Mouse (Mus musculus) gastrocnemius, postnatal 4 days (tissue): ENCODE measurements around the gene Golt1b. TPM values are rescaled to one million over a fixed set of nuclear protein-coding genes. Genes with fewer than 3 reads are reported as not detected.

Experiments
- DNase-seq, 2 experiments: peaks; one replicate each; pipeline ENCODE4 v3.0.0; 2021 to 2022; ENCODE audit warnings: low spot score in 2 of 2, mixed read lengths in 2 of 2
- total RNA-seq, 2 experiments: library from RNA; stranded (reverse); gene quantifications; 2 replicates each; pipeline ENCODE4 v1.2.3; 2021

Gene Golt1b
- total RNA-seq, 2 experiments from 2014 or later, result 38.8 to 41.6 TPM

GRCm38 (mm10) chr6:142381615-142382014 lies 5.4 kb upstream of the Golt1b start:
- no peak for DNase-seq

- DNase-seq, result no peak
Observed at GRCm38 (mm10) chr6:142384521-142384920, 2.5 kb upstream of the Golt1b start.

DNA sequence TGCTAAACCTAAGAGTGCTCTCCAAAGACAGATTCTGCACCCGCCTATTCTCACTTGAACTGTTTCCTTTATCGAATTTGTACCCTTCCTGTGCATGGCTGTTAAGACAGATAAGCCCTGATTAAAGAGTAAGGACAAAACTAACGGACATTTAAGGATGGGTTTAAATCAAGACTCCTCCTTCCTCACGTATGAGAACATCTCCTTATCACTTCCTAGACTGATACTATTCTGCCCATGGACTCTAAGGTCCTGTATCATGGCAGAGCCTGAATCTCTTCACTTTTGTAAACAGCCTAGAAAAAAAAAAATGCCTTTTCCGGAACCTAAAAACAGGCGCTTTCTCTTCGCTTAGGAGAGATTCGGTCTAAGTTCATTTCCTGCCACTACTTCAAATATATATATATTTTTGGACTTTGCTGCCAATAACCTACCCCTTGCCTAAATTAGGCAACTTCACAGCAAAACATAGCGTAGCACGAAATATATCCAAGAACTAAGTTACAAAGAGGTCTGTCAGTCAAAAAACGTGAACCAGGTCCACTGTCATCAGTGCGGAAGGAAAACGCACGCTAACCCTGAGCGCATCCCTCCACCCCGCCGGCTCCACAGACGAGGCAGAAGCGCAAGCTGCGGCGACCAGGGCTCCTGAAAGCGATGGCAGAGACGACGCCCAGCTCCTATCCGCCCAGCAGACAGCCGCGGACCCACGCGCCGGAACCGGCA lies 573 bp upstream of the Golt1b start:
- no peak for DNase-seq

DNA sequence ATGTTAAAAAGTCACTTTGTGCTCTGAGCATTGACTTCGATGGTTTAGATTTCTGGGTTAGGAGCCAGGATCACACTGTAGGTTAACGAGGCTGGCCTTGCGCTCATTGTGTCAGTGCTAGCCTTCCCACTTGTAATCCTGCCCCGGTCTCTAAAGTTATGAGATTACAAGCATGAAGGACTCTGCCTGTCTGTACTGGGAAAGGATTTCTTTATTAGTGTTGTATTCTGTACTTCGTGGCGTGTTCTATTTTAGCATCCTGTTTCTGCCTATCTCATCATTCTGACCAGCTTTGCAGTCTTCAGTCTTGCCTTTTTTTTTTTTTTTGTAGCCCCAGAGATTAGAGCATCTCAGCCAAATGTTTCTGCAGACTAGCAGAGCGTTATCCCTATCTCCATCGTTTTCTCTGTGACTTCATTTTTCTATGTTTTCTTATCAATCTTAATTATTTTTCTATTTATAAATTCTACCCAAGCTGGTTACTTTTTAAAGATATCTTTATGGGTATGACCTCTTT lies 792 bp downstream of the Golt1b start:
- DNase-seq, result no peak

- no peak for DNase-seq
Observed at GRCm38 (mm10) chr6:142389101-142389500, 2.1 kb downstream of the Golt1b start.

- DNase-seq, result no peak
Observed at GRCm38 (mm10) chr6:142392312-142392711, 5.3 kb downstream of the Golt1b start.

DNA sequence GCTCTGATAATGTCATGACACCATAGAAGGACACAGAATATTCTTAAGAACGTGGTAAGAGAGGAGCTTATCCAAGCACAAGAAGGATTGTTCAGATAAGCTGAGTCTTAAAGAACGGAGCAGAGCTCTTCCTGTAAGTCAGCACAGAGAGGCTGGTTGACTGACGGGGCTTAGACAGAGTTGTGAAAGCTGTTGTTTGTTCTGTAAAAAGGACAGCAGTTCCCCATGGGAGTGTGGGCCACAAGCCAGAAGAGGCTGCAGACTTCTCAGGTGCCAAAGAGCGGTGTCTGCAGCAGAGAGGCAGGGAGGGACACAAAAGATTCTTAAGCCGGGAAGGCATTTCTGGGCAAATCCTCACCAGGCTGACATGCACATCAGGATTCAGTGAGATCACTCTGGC lies 7.6 kb downstream of the Golt1b start:
- DNase-seq, result no peak

- no peak for DNase-seq
Observed at GRCm38 (mm10) chr6:142395756-142396155, 8.7 kb downstream of the Golt1b start.

GRCm38 (mm10) chr6:142411140-142411539 lies 24.1 kb downstream of the Golt1b start:
- no peak for DNase-seq

GRCm38 (mm10) chr6:142412906-142413491 lies 26.0 kb downstream of the Golt1b start, which contains the start of gene Spx:
Gene Spx, plus strand, starts transcription at chr6:142413441.
- DNase-seq, result no peak

DNA sequence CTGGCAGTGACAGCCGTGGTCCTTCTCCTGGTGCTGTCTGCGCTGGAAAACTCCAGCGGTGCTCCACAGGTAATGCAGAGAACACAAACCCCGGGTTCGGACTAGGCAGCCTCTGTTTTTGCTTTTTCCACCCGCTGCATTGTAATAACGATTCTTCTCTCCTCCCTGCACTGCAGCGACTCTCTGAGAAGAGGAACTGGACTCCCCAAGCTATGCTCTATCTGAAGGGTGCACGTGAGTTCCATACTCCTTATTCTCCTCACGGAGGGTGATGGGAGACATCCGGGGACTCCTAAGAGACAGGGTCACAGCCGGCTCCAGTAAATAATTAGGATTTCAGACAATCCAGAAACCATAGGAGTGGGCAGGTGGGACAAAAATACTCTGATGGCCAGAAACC lies 26.8 kb downstream of the Golt1b start:
- DNase-seq, result no peak

- no peak for DNase-seq
Observed at GRCm38 (mm10) chr6:142414597-142414996, 27.6 kb downstream of the Golt1b start.

- no peak for DNase-seq
Observed at GRCm38 (mm10) chr6:142424976-142425375, 38.0 kb downstream of the Golt1b start.

DNA sequence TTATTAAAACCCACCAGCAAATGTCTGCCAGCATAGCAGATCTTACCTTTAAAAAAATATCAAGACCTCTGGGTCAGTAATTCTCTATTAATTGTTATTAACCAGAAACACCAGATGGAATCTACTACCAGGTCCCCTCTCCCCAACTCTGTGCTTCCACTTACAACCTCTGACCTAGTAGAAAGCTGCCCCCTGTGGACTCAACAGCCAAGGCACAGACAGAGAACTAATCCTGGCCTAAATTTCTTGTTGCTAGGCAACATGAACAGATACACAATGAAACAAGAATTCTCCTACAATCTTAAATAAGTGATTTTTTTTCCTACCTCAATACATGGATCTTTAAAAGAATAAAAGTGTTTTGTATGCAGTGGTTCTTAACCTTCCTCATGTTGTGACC lies 42.1 kb downstream of the Golt1b start:
- DNase-seq, result no peak

- DNase-seq, result no peak
Observed at GRCm38 (mm10) chr6:142451381-142451780, 64.4 kb downstream of the Golt1b start.

DNA sequence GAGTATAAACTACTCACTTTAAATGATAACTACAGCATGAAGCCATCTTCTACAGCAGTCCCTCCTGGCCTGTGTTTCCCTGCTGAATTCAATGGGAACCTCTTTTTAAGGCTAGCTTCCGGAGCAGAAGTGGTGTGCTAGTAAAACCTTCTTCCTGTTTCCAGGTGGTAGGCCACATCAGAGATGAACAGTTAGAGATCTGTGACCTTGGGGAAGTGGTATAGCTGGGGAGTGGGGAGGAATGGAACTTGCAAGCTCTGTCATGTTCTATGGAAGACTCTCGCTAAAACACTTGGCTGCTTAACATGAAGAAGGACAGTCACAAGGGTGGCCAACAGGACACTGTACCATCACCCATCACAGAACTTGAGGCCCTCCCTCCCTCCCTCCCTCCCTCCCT lies 66.3 kb downstream of the Golt1b start:
- DNase-seq, result no peak

Other genes starting within 250 kb of the Golt1b start
- gene Slco1a6, start 178.7 kb upstream of the Golt1b start, total RNA-seq, result 1 to 10 TPM in 1 of 2 experiments, under 1 TPM in 1; 0.71 to 1.6 TPM
- not detected for gene Iapp, start 88.8 kb upstream of the Golt1b start, total RNA-seq
- not detected for gene Slco1a5, start 64.2 kb upstream of the Golt1b start, total RNA-seq
- 10 to 100 TPM in 1 of 2 experiments, 1 to 10 TPM in 1; 9.4 to 10.9 TPM for gene Pyroxd1, start 41.6 kb upstream of the Golt1b start, total RNA-seq
- gene Recql, start 134 bp upstream of the Golt1b start, total RNA-seq, result 10 to 100 TPM; 10.7 to 14.3 TPM
- gene Spx, start 26.2 kb downstream of the Golt1b start, total RNA-seq, result under 1 TPM in 1 of 2 experiments, not detected in 1; 0.41 TPM
- gene Gys2, start 85.9 kb downstream of the Golt1b start, total RNA-seq, result under 1 TPM in 1 of 2 experiments, not detected in 1; 0.23 TPM
- gene Ldhb, start 120.7 kb downstream of the Golt1b start, total RNA-seq, result 100 to 1,000 TPM; 162 to 170 TPM
- gene Kcnj8, start 184.4 kb downstream of the Golt1b start, total RNA-seq, result 10 to 100 TPM; 21.0 to 21.2 TPM